ENCODE assay signal across 11 mouse cellular contexts in the genomic region with DNA sequence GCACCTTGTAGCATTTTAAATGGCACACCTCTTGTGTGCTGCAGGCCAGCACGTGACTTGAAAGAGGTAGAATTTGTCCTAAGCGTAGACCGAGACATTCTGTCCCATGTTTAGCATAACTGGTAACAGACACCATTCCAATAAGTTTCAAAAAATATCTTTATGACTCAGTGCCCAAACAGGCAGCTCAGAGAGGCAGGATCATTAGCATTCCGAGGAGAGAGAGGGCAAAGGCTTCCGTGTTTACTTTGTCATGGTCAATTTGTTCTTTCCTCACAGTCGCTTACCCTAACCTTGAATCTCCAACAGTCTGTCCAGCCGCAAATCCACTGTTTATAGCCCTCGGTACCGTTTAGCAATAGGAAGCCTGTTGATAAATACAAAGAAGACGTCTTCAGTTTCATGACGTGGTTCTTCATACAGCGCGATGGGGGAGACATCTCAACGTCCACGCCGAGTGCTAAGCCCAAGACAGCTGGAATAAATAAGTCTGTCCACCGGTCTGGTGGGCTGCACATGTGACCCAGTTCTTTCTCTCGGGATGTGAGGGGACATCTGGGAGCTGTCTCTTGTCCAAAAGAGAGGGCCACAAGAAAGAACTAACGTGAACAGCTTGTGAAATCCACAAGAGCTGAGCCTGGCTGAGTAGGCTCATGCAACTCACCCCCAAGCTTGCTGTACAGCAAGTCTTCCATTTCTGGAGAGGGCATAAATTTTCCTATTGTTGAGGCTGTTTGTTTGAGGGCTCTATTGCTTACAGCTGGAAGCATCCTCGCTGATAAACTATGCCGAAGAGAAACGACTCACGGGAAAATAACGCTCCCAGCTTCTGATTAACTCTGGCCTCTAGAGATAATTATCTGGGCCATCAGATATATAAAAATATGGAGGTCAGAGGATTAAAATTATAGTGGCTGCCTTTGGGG. TPM values are rescaled to one million over a fixed set of nuclear protein-coding genes. Genes with fewer than 3 reads are reported as not detected.
A peak's percentile ranks its signal among the peaks of the same experiment; 100 is the strongest.
DNase-seq lines count a peak whose midpoint lies in the region; ATAC-seq and TF ChIP-seq lines count a peak whose summit lies in the region.
"Had no signal": no experiment of that assay in that cellular context is flagged by ENCODE, and none has a peak within 500 bp of the region (broad histone marks: within the 10 kb centered on the region; RNA-seq: fewer than 3 reads in every experiment).

No protein-coding gene starts in this region.

- DNase-seq in liver, postnatal 0 days, result no peak
- peak; percentile 22 for DNase-seq in embryonic facial prominence, embryonic 10.5 days (ENCODE audit: low spot score)
- no peak for DNase-seq in urinary bladder, postnatal 36 days (ENCODE audit: low spot score in 2 of 2)
- no peak for DNase-seq in left cerebral cortex, postnatal 10 days (ENCODE audit: extremely low spot score in 1 of 2, low spot score in 2 of 2)
- DNase-seq: lung, postnatal 10 days; thymus, adult 18-20 months had no signal

- H3K27me3 ChIP-seq in liver, postnatal 0 days (ENCODE audit: insufficient read depth, low read length), result no peaks in the 10 kb centered on the region
- no peaks in the 10 kb centered on the region for H3K27me3 ChIP-seq in liver, embryonic 12.5 days (replicated peaks)
- no peaks in the 10 kb centered on the region for H3K27me3 ChIP-seq in embryonic facial prominence, embryonic 10.5 days (replicated peaks; ENCODE audit: low read depth, poor library complexity, severe bottlenecking)
- no peaks in the 10 kb centered on the region for H3K27me3 ChIP-seq in kidney, embryonic 15.5 days
- H3K27me3 ChIP-seq in stomach, embryonic 15.5 days (replicated peaks), result no peaks in the 10 kb centered on the region

- TF ChIP-seq EP300 in liver, postnatal 0 days (IDR thresholded peaks at IDR 0.05; ENCODE audit: low read depth), result no peak

- H3K4me3 ChIP-seq in liver, postnatal 0 days (ENCODE audit: low read depth, low read length), result no peak overlapping the region
- H3K4me3 ChIP-seq in liver, embryonic 12.5 days, result no peak overlapping the region
- peak overlapping the region; percentile 19; the same call in 1 of the 2 replicates for H3K4me3 ChIP-seq in embryonic facial prominence, embryonic 10.5 days
- peak overlapping the region; percentile 22 for H3K4me3 ChIP-seq in kidney, embryonic 15.5 days (replicated peaks)
- no peak overlapping the region for H3K4me3 ChIP-seq in stomach, embryonic 15.5 days (replicated peaks)
- H3K4me3 ChIP-seq: heart, embryonic 12.5 days had no signal

- H3K4me2 ChIP-seq in liver, postnatal 0 days (ENCODE audit: low read depth, low read length), result peak overlapping the region; percentile 36; the same call in 1 of the 2 replicates
- no peak overlapping the region for H3K4me2 ChIP-seq in liver, embryonic 12.5 days
- peak overlapping the region; percentile 54 for H3K4me2 ChIP-seq in kidney, embryonic 15.5 days
- peak overlapping the region; percentile 44 for H3K4me2 ChIP-seq in stomach, embryonic 15.5 days
- H3K4me2 ChIP-seq: heart, embryonic 12.5 days had no signal

- ATAC-seq in liver, postnatal 0 days, result 0 out of 2 replicates have a peak, but pooled peaks have one; percentile 59
- no peak for ATAC-seq in liver, embryonic 12.5 days
- ATAC-seq in kidney, embryonic 15.5 days (replicated peaks; ENCODE audit: low FRiP score), result peak; percentile 62
- ATAC-seq in stomach, embryonic 15.5 days (ENCODE audit: insufficient read depth, low FRiP score, low read depth), result peak; percentile 10; the same call in 1 of the 2 replicates

- no peaks in the 10 kb centered on the region for H3K4me1 ChIP-seq in liver, postnatal 0 days (ENCODE audit: insufficient read depth)
- peaks cover 7% of the 10 kb centered on the region; the same call in 1 of the 2 replicates for H3K4me1 ChIP-seq in liver, embryonic 12.5 days
- H3K4me1 ChIP-seq in embryonic facial prominence, embryonic 10.5 days, result peaks cover 10% of the 10 kb centered on the region
- peaks cover 14% of the 10 kb centered on the region for H3K4me1 ChIP-seq in kidney, embryonic 15.5 days
- no peaks in the 10 kb centered on the region for H3K4me1 ChIP-seq in stomach, embryonic 15.5 days

- H3K9me3 ChIP-seq in liver, postnatal 0 days (ENCODE audit: low read length), result no peaks in the 10 kb centered on the region
- H3K9me3 ChIP-seq in liver, embryonic 12.5 days (replicated peaks), result no peaks in the 10 kb centered on the region
- no peaks in the 10 kb centered on the region for H3K9me3 ChIP-seq in embryonic facial prominence, embryonic 10.5 days
- no peaks in the 10 kb centered on the region for H3K9me3 ChIP-seq in kidney, embryonic 15.5 days (replicated peaks)
- no peaks in the 10 kb centered on the region for H3K9me3 ChIP-seq in stomach, embryonic 15.5 days
- H3K9me3 ChIP-seq: G1E had no signal

- WGBS in liver, postnatal 0 days (ENCODE audit: insufficient replicate concordance), result 64% methylated on average over 24 of the region's 24 CpGs
- WGBS in liver, embryonic 12.5 days (ENCODE audit: insufficient replicate concordance), result 71% methylated on average over 24 of the region's 24 CpGs
- 61% methylated on average over 24 of the region's 24 CpGs for WGBS in embryonic facial prominence, embryonic 10.5 days
- 18% methylated on average over 24 of the region's 24 CpGs for WGBS in kidney, embryonic 15.5 days
- 40% methylated on average over 24 of the region's 24 CpGs for WGBS in stomach, embryonic 15.5 days

- H3K27ac ChIP-seq in liver, postnatal 0 days (ENCODE audit: low read depth), result no peak overlapping the region
- no peak overlapping the region for H3K27ac ChIP-seq in liver, embryonic 12.5 days
- peak overlapping the region; percentile 52 for H3K27ac ChIP-seq in embryonic facial prominence, embryonic 10.5 days (replicated peaks)
- H3K27ac ChIP-seq in kidney, embryonic 15.5 days, result peak overlapping the region; percentile 83
- H3K27ac ChIP-seq in stomach, embryonic 15.5 days, result no peak overlapping the region

- no peak overlapping the region for H3K9ac ChIP-seq in liver, postnatal 0 days (replicated peaks)
- no peak overlapping the region for H3K9ac ChIP-seq in liver, embryonic 12.5 days
- no peak overlapping the region for H3K9ac ChIP-seq in kidney, embryonic 15.5 days
- no peak overlapping the region for H3K9ac ChIP-seq in stomach, embryonic 15.5 days
- H3K9ac ChIP-seq: heart, embryonic 12.5 days had no signal

- intact Hi-C loops in left cerebral cortex, postnatal 10 days (cut with DNase I), result no loop called here

- no peak for TF ChIP-seq CTCF in liver, postnatal 0 days (IDR thresholded peaks at IDR 0.05; ENCODE audit: low read depth)

- H3K36me3 ChIP-seq in liver, postnatal 0 days (replicated peaks; ENCODE audit: insufficient read depth, low read length), result no peaks in the 10 kb centered on the region
- no peaks in the 10 kb centered on the region for H3K36me3 ChIP-seq in liver, embryonic 12.5 days
- no peaks in the 10 kb centered on the region for H3K36me3 ChIP-seq in embryonic facial prominence, embryonic 10.5 days (replicated peaks)
- no peaks in the 10 kb centered on the region for H3K36me3 ChIP-seq in kidney, embryonic 15.5 days
- H3K36me3 ChIP-seq in stomach, embryonic 15.5 days, result no peaks in the 10 kb centered on the region
- H3K36me3 ChIP-seq: G1E; heart, embryonic 12.5 days had no signal

RNA-seq across cellular contexts. Expression of a gene that starts 47.7 kb away (rescaled TPM):
- polyA plus RNA-seq in liver, postnatal 0 days (2015; fragmentation: Nextera tagmentation; extraction: Ambion mirVana), result 19.7 and 23.6 TPM in 2 replicates
- polyA plus RNA-seq in liver, embryonic 12.5 days (2016; fragmentation: Nextera tagmentation; extraction: Ambion mirVana), result 51.8 and 52.5 TPM in 2 replicates
- polyA plus RNA-seq in embryonic facial prominence, embryonic 10.5 days (2016; fragmentation: Nextera tagmentation; extraction: Ambion mirVana), result 138 and 149 TPM in 2 replicates
- polyA plus RNA-seq in kidney, embryonic 15.5 days (2015; fragmentation: Nextera tagmentation; extraction: Ambion mirVana), result 131 and 133 TPM in 2 replicates
- 92.0 and 108 TPM in 2 replicates for polyA plus RNA-seq in stomach, embryonic 15.5 days (2015; fragmentation: Nextera tagmentation; extraction: Ambion mirVana)
- 10 to 100 TPM; 92.2 to 95.1 TPM for total RNA-seq in left cerebral cortex, postnatal 10 days (2021)

Comparison
In these comparisons a context has a peak if more than half of its experiments do, and no peak if none do; other contexts are left out.
1. H3K27ac ChIP-seq: peak in embryonic facial prominence, embryonic 10.5 days (single experiment) and kidney, embryonic 15.5 days (single experiment); none in liver, postnatal 0 days (single experiment), liver, embryonic 12.5 days (single experiment) and stomach, embryonic 15.5 days (single experiment).
2. H3K4me3 ChIP-seq: peak in embryonic facial prominence, embryonic 10.5 days (single experiment) and kidney, embryonic 15.5 days (single experiment); none in liver, postnatal 0 days (single experiment), liver, embryonic 12.5 days (single experiment) and stomach, embryonic 15.5 days (single experiment).